Mouse (Mus musculus): Measurements from ENCODE around the gene Ano2. TPM values are rescaled to one million over a fixed set of nuclear protein-coding genes. Genes with fewer than 3 reads are reported as not detected.

Ano2 gene
- total and polyA plus RNA-seq, 3 experiments, result not detected

- H3K4me2 ChIP-seq (ENCODE audit: insufficient read depth, low read depth, poor library complexity, severe bottlenecking), result no peak overlapping the region
- in situ Hi-C loops (cut with MboI; ENCODE audit: low pct_ligation_motif_present, low pct_unique_long_range_greater_than_20kb, low sequenced_read_pairs), result no loop called here
- no peak overlapping the region for H3K9ac ChIP-seq (ENCODE audit: insufficient read depth, low read depth)
- H3K4me3 ChIP-seq (replicated peaks in 1 of 3; ENCODE audit: low read depth in 2 of 3, low read length in 2 of 3, poor library complexity in 1 of 3), result no peak overlapping the region
- no peak for TF ChIP-seq ELF1 (IDR thresholded peaks at IDR 0.05; ENCODE audit: low read depth, low read length)
- TF ChIP-seq USF1 (IDR thresholded peaks at IDR 0.05; ENCODE audit: low read depth, low read length), result no peak
- no peak for TF ChIP-seq HCFC1 (IDR thresholded peaks at IDR 0.05; ENCODE audit: low read depth, low read length)
- no peak for TF ChIP-seq IRF4 (IDR thresholded peaks at IDR 0.05; ENCODE audit: low read depth, low read length)
- TF ChIP-seq TCF12 (IDR thresholded peaks at IDR 0.05; ENCODE audit: low read depth, low read length), result no peak
- TF ChIP-seq RCOR1 (conservative IDR thresholded peaks at IDR 0.05; ENCODE audit: low read depth, low read length), result no peak
- TF ChIP-seq ZNF384 (IDR thresholded peaks at IDR 0.05; ENCODE audit: low read depth, low read length), result no peak
- TF ChIP-seq CTCF (conservative IDR thresholded peaks at IDR 0.05 in 1 of 2, IDR thresholded peaks at IDR 0.05 in 1 of 2; ENCODE audit: low read depth in 2 of 2, low read length in 2 of 2), result no peak
- TF ChIP-seq MEF2A (IDR thresholded peaks at IDR 0.05; ENCODE audit: borderline replicate concordance, low read depth, low read length), result no peak
- TF ChIP-seq MYC (IDR thresholded peaks at IDR 0.05; ENCODE audit: low read depth, low read length), result no peak
- no peak for TF ChIP-seq CHD1 (IDR thresholded peaks at IDR 0.05; ENCODE audit: low read depth, low read length)
- TF ChIP-seq BHLHE40 (IDR thresholded peaks at IDR 0.05; ENCODE audit: low read depth, low read length), result no peak
- TF ChIP-seq KAT2A (IDR thresholded peaks at IDR 0.05; ENCODE audit: insufficient replicate concordance, low read length), result no peak
- TF ChIP-seq CHD2 (IDR thresholded peaks at IDR 0.05; ENCODE audit: low read length), result no peak
- TF ChIP-seq USF2 (conservative IDR thresholded peaks at IDR 0.05; ENCODE audit: low read depth, low read length), result no peak
- H3K27me3 ChIP-seq (replicated peaks), result peaks cover 78% of the 10 kb centered on the region
- H3K9me3 ChIP-seq (replicated peaks; ENCODE audit: low read length), result no peaks in the 10 kb centered on the region
- no peaks in the 10 kb centered on the region for H3K36me3 ChIP-seq (replicated peaks in 1 of 2; ENCODE audit: control insufficient read depth in 1 of 2, insufficient read depth in 1 of 2, low read length in 1 of 2)
- no peaks in the 10 kb centered on the region for H3K4me1 ChIP-seq (ENCODE audit: control insufficient read depth in 1 of 2, insufficient read depth in 2 of 2)
- DNase-seq (ENCODE audit: extremely low read depth), result no peak
- dilution Hi-C loops (cut with MboI; ENCODE audit: extremely low pct_ligation_motif_present, extremely low pct_unique_long_range_greater_than_20kb, low sequenced_read_pairs), result no loop called here
- no peak overlapping the region for H3K27ac ChIP-seq (ENCODE audit: insufficient read depth, low read depth)
- no peaks in the 10 kb centered on the region for H3K79me2 ChIP-seq (replicated peaks; ENCODE audit: control insufficient read depth, extremely low read depth, insufficient read depth, poor library complexity, severe bottlenecking)
Observed at GRCm38 (mm10) chr6:126018411-126018810, 328.2 kb downstream of the Ano2 start.

GRCm38 (mm10) chr6:126033693-126034402 is 343.6 kb downstream of the Ano2 start:
- no peak overlapping the region for H3K4me3 ChIP-seq (replicated peaks in 1 of 3; ENCODE audit: low read depth in 2 of 3, low read length in 2 of 3, poor library complexity in 1 of 3)
- H3K4me2 ChIP-seq (ENCODE audit: insufficient read depth, low read depth, poor library complexity, severe bottlenecking), result no peak overlapping the region
- in situ Hi-C loops (cut with MboI; ENCODE audit: low pct_ligation_motif_present, low pct_unique_long_range_greater_than_20kb, low sequenced_read_pairs) (no loop called here), dilution Hi-C loops (cut with MboI; ENCODE audit: extremely low pct_ligation_motif_present, extremely low pct_unique_long_range_greater_than_20kb, low sequenced_read_pairs) (no loop called here)
- DNase-seq (ENCODE audit: extremely low read depth), result no peak
- no peaks in the 10 kb centered on the region for H3K4me1 ChIP-seq (ENCODE audit: control insufficient read depth in 1 of 2, insufficient read depth in 2 of 2)
- H3K27ac ChIP-seq (ENCODE audit: insufficient read depth, low read depth), result no peak overlapping the region
- no peaks in the 10 kb centered on the region for H3K36me3 ChIP-seq (replicated peaks in 1 of 2; ENCODE audit: control insufficient read depth in 1 of 2, insufficient read depth in 1 of 2, low read length in 1 of 2)
- no peaks in the 10 kb centered on the region for H3K9me3 ChIP-seq (replicated peaks; ENCODE audit: low read length)
- H3K9ac ChIP-seq (ENCODE audit: insufficient read depth, low read depth), result no peak overlapping the region
- no peaks in the 10 kb centered on the region for H3K79me2 ChIP-seq (replicated peaks; ENCODE audit: control insufficient read depth, extremely low read depth, insufficient read depth, poor library complexity, severe bottlenecking)
- no peak for TF ChIP-seq HCFC1 (IDR thresholded peaks at IDR 0.05; ENCODE audit: low read depth, low read length)
- no peak for TF ChIP-seq EP300 (IDR thresholded peaks at IDR 0.05; ENCODE audit: low read length)
- TF ChIP-seq USF2 (conservative IDR thresholded peaks at IDR 0.05; ENCODE audit: low read depth, low read length), result no peak
- TF ChIP-seq ZMIZ1 (IDR thresholded peaks at IDR 0.05; ENCODE audit: low read depth, low read length), result no peak
- TF ChIP-seq BHLHE40 (IDR thresholded peaks at IDR 0.05; ENCODE audit: low read depth, low read length), result no peak
- no peak for TF ChIP-seq ELF1 (IDR thresholded peaks at IDR 0.05; ENCODE audit: low read depth, low read length)
- no peak for TF ChIP-seq JUND (conservative IDR thresholded peaks at IDR 0.05; ENCODE audit: low read depth, low read length)
- no peak for TF ChIP-seq NRF1 (IDR thresholded peaks at IDR 0.05; ENCODE audit: low read depth, low read length)
- TF ChIP-seq UBTF (IDR thresholded peaks at IDR 0.05; ENCODE audit: low read depth, low read length), result no peak
- peaks cover 72% of the 10 kb centered on the region for H3K27me3 ChIP-seq (replicated peaks)
